ENCODE assay signal across 8 mouse cellular contexts in genomic region chr19:5924713-5925093, GRCm38 (mm10). TPM values are rescaled to one million over a fixed set of nuclear protein-coding genes. Genes with fewer than 3 reads are reported as not detected.
DNase-seq lines count a peak whose midpoint lies in the region; ATAC-seq and TF ChIP-seq lines count a peak whose summit lies in the region.

TSS of gene Cdc42ep2 (minus strand) at chr19:5924816.

- DNase-seq in 3T3-L1 (ENCODE audit: low read depth, low spot score): peak; percentile 100
- DNase-seq in adrenal gland, postnatal 4 days (ENCODE audit: low spot score in 2 of 2): peak; percentile 86 to 90
- DNase-seq in embryonic facial prominence, embryonic 14.5 days (ENCODE audit: low spot score): peak; percentile 98
- DNase-seq in heart, adult 2 months: peak; percentile 96 to 97
- peak; percentile 97 for DNase-seq in kidney, adult 8-10 months
- peak; percentile 92 to 99 for DNase-seq in spleen, postnatal 10 days (ENCODE audit: low spot score in 2 of 2)

- peak; percentile 70 for TF ChIP-seq EP300 in heart, adult 2 months (IDR thresholded peaks at IDR 0.05; ENCODE audit: insufficient read depth, low read depth, low read length)

- no peaks in the 10 kb centered on the region; the same call in 1 of the 2 replicates for H3K27me3 ChIP-seq in embryonic facial prominence, embryonic 14.5 days (replicated peaks; ENCODE audit: control insufficient read depth, insufficient read depth, low read length)
- H3K27me3 ChIP-seq in heart, adult 2 months (ENCODE audit: control insufficient read depth, insufficient read depth, low read length): no peaks in the 10 kb centered on the region
- H3K27me3 ChIP-seq in limb, embryonic 13.5 days: peaks cover 10% of the 10 kb centered on the region
- no peaks in the 10 kb centered on the region for H3K27me3 ChIP-seq in midbrain, embryonic 16.5 days (ENCODE audit: control insufficient read depth, insufficient read depth, low read depth, low read length)

- peak within 1 kb of the TSS; percentile 96 for H3K4me2 ChIP-seq in embryonic facial prominence, embryonic 14.5 days (ENCODE audit: low read depth, low read length)
- H3K4me2 ChIP-seq in limb, embryonic 13.5 days (replicated peaks): peak within 1 kb of the TSS; percentile 100
- H3K4me2 ChIP-seq in midbrain, embryonic 16.5 days (ENCODE audit: low read length): peak within 1 kb of the TSS; percentile 67

- peak within 1 kb of the TSS; percentile 77 for H3K27ac ChIP-seq in embryonic facial prominence, embryonic 14.5 days (replicated peaks; ENCODE audit: low read depth, low read length)
- peak within 1 kb of the TSS; percentile 98 for H3K27ac ChIP-seq in heart, adult 2 months
- peak within 1 kb of the TSS; percentile 65 for H3K27ac ChIP-seq in limb, embryonic 13.5 days
- peak within 1 kb of the TSS; percentile 69 for H3K27ac ChIP-seq in midbrain, embryonic 16.5 days (ENCODE audit: low read length)

- intact Hi-C loops in heart, adult 2 months (cut with DNase I): loop anchor here (1.0 to 2.0 kb wide), 2 partner anchors 16 to 32 kb away; no protein-coding TSS in a partner anchor

- TF ChIP-seq POLR2A in heart, adult 2 months (IDR thresholded peaks at IDR 0.05; ENCODE audit: insufficient read depth, low read depth, low read length): peak; percentile 98

- peak within 1 kb of the TSS; percentile 63 for H3K4me3 ChIP-seq in embryonic facial prominence, embryonic 14.5 days (ENCODE audit: low read depth, low read length)
- peak within 1 kb of the TSS; percentile 80 for H3K4me3 ChIP-seq in heart, adult 2 months
- H3K4me3 ChIP-seq in limb, embryonic 13.5 days: peak within 1 kb of the TSS; percentile 60
- H3K4me3 ChIP-seq in midbrain, embryonic 16.5 days (ENCODE audit: low read depth, low read length): peak within 1 kb of the TSS; percentile 74

- peak within 1 kb of the TSS; percentile 60 for H3K9ac ChIP-seq in embryonic facial prominence, embryonic 14.5 days (ENCODE audit: low read depth, low read length)
- peak within 1 kb of the TSS; percentile 90 for H3K9ac ChIP-seq in heart, adult 2 months (ENCODE audit: low read depth, low read length)
- H3K9ac ChIP-seq in limb, embryonic 13.5 days: peak within 1 kb of the TSS; percentile 65
- peak within 1 kb of the TSS; percentile 79 for H3K9ac ChIP-seq in midbrain, embryonic 16.5 days (ENCODE audit: low read depth, low read length)

- no peaks in the 10 kb centered on the region for H3K9me3 ChIP-seq in embryonic facial prominence, embryonic 14.5 days (ENCODE audit: control insufficient read depth, low read length)
- no peaks in the 10 kb centered on the region for H3K9me3 ChIP-seq in limb, embryonic 13.5 days
- H3K9me3 ChIP-seq in midbrain, embryonic 16.5 days (replicated peaks; ENCODE audit: control insufficient read depth, low read length, poor library complexity, severe bottlenecking): no peaks in the 10 kb centered on the region

- WGBS in embryonic facial prominence, embryonic 14.5 days: under 1% methylated on average over 15 of the region's 18 CpGs
- WGBS in heart, adult 2 months: under 1% methylated on average over 18 of the region's 18 CpGs
- WGBS in limb, embryonic 13.5 days: under 1% methylated on average over 18 of the region's 18 CpGs
- WGBS in midbrain, embryonic 16.5 days: under 1% methylated on average over 18 of the region's 18 CpGs

- no peak for TF ChIP-seq CTCF in heart, adult 2 months (IDR thresholded peaks at IDR 0.05)

- H3K36me3 ChIP-seq in embryonic facial prominence, embryonic 14.5 days (ENCODE audit: control insufficient read depth, insufficient read depth, low read length): no peaks in the 10 kb centered on the region
- H3K36me3 ChIP-seq in heart, adult 2 months (ENCODE audit: control insufficient read depth, insufficient read depth, low read length): no peaks in the 10 kb centered on the region; the same call in 1 of the 2 replicates
- H3K36me3 ChIP-seq in limb, embryonic 13.5 days: no peaks in the 10 kb centered on the region
- no peaks in the 10 kb centered on the region for H3K36me3 ChIP-seq in midbrain, embryonic 16.5 days (ENCODE audit: control insufficient read depth, insufficient read depth, low read length)

- H3K4me1 ChIP-seq in embryonic facial prominence, embryonic 14.5 days (ENCODE audit: control insufficient read depth, insufficient read depth, low read length): peaks cover 17% of the 10 kb centered on the region
- peaks cover 18% of the 10 kb centered on the region for H3K4me1 ChIP-seq in heart, adult 2 months (ENCODE audit: control insufficient read depth, insufficient read depth, low read length)
- peaks cover 39% of the 10 kb centered on the region for H3K4me1 ChIP-seq in limb, embryonic 13.5 days
- peaks cover 17% of the 10 kb centered on the region for H3K4me1 ChIP-seq in midbrain, embryonic 16.5 days (ENCODE audit: control insufficient read depth, insufficient read depth, low read length)

- H3K79me2 ChIP-seq in heart, adult 2 months (replicated peaks; ENCODE audit: control insufficient read depth, insufficient read depth, low read length): 0 out of 2 replicates have a peak, but pooled peaks cover 3% of the 10 kb centered on the region

- peak; percentile 95 for ATAC-seq in embryonic facial prominence, embryonic 14.5 days (ENCODE audit: low read depth)
- ATAC-seq in limb, embryonic 13.5 days (ENCODE audit: low FRiP score, low read depth): peak; percentile 95
- ATAC-seq in midbrain, embryonic 16.5 days: peak; percentile 95

RNA-seq across cellular contexts. Expression of gene Cdc42ep2, which starts in this region (rescaled TPM):
- 10 to 100 TPM; 11.4 TPM for total RNA-seq in adrenal gland, postnatal 4 days (2021)
- 14.0 and 16.2 TPM in 2 replicates for polyA plus RNA-seq in embryonic facial prominence, embryonic 14.5 days (2014; fragmentation: Nextera tagmentation; extraction: Ambion mirVana)
- total RNA-seq in heart, adult 2 months (2021): 1 to 10 TPM; 8.0 to 8.4 TPM
- polyA plus RNA-seq in heart, adult 2 months (2012; rRNA removed): 11.7 and 19.0 TPM in 2 replicates
- polyA plus RNA-seq in limb, embryonic 13.5 days (2015; fragmentation: Nextera tagmentation; extraction: Ambion mirVana): 4.7 and 5.3 TPM in 2 replicates
- polyA plus RNA-seq in midbrain, embryonic 16.5 days (2015; fragmentation: Nextera tagmentation; extraction: Ambion mirVana): 16.0 and 20.4 TPM in 2 replicates

Comparison
In these comparisons a context has a peak if more than half of its experiments do, and no peak if none do; other contexts are left out.
1. Peak in every context shown above with its lines: DNase-seq, ATAC-seq, H3K4me3 ChIP-seq and H3K27ac ChIP-seq.